ENCODE assay signal across 19 mouse cellular contexts in the genomic region with DNA sequence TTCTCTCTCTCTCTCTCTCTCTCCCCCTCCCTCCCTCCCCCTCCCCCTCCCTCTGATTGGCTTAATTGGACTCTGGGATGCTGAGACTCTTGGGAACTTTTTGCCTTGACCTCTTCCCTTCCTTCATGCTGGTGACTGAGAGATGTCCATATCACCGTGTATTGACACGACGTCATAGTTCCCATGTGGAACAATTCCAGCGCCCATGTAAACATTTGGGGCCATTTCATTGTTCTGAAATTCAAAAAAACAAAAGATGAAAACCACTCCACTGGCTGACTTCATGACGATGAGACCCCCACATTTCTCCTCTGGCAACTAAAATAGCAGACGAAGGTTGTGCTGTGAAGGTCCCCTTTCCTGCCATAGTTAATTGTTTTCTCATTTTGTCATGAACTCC.
DNase-seq lines count a peak whose midpoint lies in the region; ATAC-seq and TF ChIP-seq lines count a peak whose summit lies in the region.
"Had no signal": no experiment of that assay in that cellular context is flagged by ENCODE, and none has a peak within 500 bp of the region (broad histone marks: within the 10 kb centered on the region; RNA-seq: fewer than 3 reads in every experiment).

No protein-coding gene starts in this region.

- peak overlapping the region; percentile 58; the same call in 1 of the 2 replicates for H3K27ac ChIP-seq in heart, embryonic 13.5 days (replicated peaks)
- H3K27ac ChIP-seq in heart, embryonic 11.5 days (ENCODE audit: low read depth, low read length) = no peak overlapping the region
- H3K27ac ChIP-seq in kidney, embryonic 15.5 days = peak overlapping the region; percentile 30; the same call in 1 of the 2 replicates
- no peak overlapping the region; the same call in 1 of the 2 replicates for H3K27ac ChIP-seq in lung, postnatal 0 days (ENCODE audit: low read length)
- H3K27ac ChIP-seq: embryonic facial prominence, embryonic 12.5 days; forebrain, embryonic 12.5 days; hindbrain, embryonic 15.5 days had no signal

- H3K27me3 ChIP-seq in heart, embryonic 13.5 days (replicated peaks) = no peaks in the 10 kb centered on the region
- H3K27me3 ChIP-seq in heart, embryonic 11.5 days (ENCODE audit: control insufficient read depth, insufficient read depth, low read length) = no peaks in the 10 kb centered on the region
- no peaks in the 10 kb centered on the region for H3K27me3 ChIP-seq in kidney, embryonic 15.5 days
- H3K27me3 ChIP-seq in lung, postnatal 0 days (replicated peaks; ENCODE audit: insufficient read depth, low read length) = no peaks in the 10 kb centered on the region
- H3K27me3 ChIP-seq: CH12.LX; embryonic facial prominence, embryonic 12.5 days; forebrain, embryonic 12.5 days; hindbrain, embryonic 15.5 days; Patski had no signal

- TF ChIP-seq EP300 in lung, postnatal 0 days (IDR thresholded peaks at IDR 0.05) = no peak

- DNase-seq in kidney, postnatal 36 days = no peak
- DNase-seq in lung, postnatal 0 days (ENCODE audit: low spot score) = peak; percentile 27
- DNase-seq in lung, postnatal 14 days = no peak
- DNase-seq: adrenal gland, postnatal 14 days; cerebellum, adult 11-12 months; cerebellum, adult 9-10 months; cerebellum, postnatal 25 days; forebrain, postnatal 0 days; gastrocnemius, postnatal 14 days; heart, postnatal 36 days had no signal

- no peaks in the 10 kb centered on the region; the same call in 1 of the 2 replicates for H3K4me1 ChIP-seq in heart, embryonic 13.5 days
- no peaks in the 10 kb centered on the region; the same call in 1 of the 2 replicates for H3K4me1 ChIP-seq in heart, embryonic 11.5 days (ENCODE audit: control insufficient read depth, insufficient read depth, low read length)
- peaks cover 6% of the 10 kb centered on the region; the same call in 1 of the 2 replicates for H3K4me1 ChIP-seq in kidney, embryonic 15.5 days
- no peaks in the 10 kb centered on the region for H3K4me1 ChIP-seq in lung, postnatal 0 days (ENCODE audit: insufficient read depth, low read depth, low read length)
- H3K4me1 ChIP-seq: embryonic facial prominence, embryonic 12.5 days; hindbrain, embryonic 15.5 days had no signal

- H3K9ac ChIP-seq in heart, embryonic 13.5 days = no peak overlapping the region
- H3K9ac ChIP-seq in heart, embryonic 11.5 days (ENCODE audit: low read depth, low read length) = no peak overlapping the region
- no peak overlapping the region for H3K9ac ChIP-seq in kidney, embryonic 15.5 days
- no peak overlapping the region for H3K9ac ChIP-seq in lung, postnatal 0 days (replicated peaks; ENCODE audit: low read depth)
- H3K9ac ChIP-seq: embryonic facial prominence, embryonic 12.5 days; forebrain, embryonic 12.5 days; forebrain, postnatal 0 days; hindbrain, embryonic 15.5 days had no signal

- no peak overlapping the region for H3K4me3 ChIP-seq in heart, embryonic 13.5 days
- no peak overlapping the region for H3K4me3 ChIP-seq in heart, embryonic 11.5 days (ENCODE audit: low read depth, low read length)
- no peak overlapping the region for H3K4me3 ChIP-seq in kidney, embryonic 15.5 days (replicated peaks)
- no peak overlapping the region for H3K4me3 ChIP-seq in lung, postnatal 0 days (ENCODE audit: low read depth, low read length)
- H3K4me3 ChIP-seq: embryonic facial prominence, embryonic 12.5 days; forebrain, embryonic 12.5 days; hindbrain, embryonic 15.5 days had no signal

- no peaks in the 10 kb centered on the region for H3K36me3 ChIP-seq in heart, embryonic 13.5 days
- H3K36me3 ChIP-seq in heart, embryonic 11.5 days (ENCODE audit: control insufficient read depth, insufficient read depth, low read length) = no peaks in the 10 kb centered on the region
- no peaks in the 10 kb centered on the region for H3K36me3 ChIP-seq in kidney, embryonic 15.5 days
- H3K36me3 ChIP-seq in lung, postnatal 0 days (ENCODE audit: insufficient read depth, low read length) = no peaks in the 10 kb centered on the region
- H3K36me3 ChIP-seq: embryonic facial prominence, embryonic 12.5 days; forebrain, embryonic 12.5 days; hindbrain, embryonic 15.5 days had no signal

- no peaks in the 10 kb centered on the region for H3K9me3 ChIP-seq in heart, embryonic 13.5 days
- H3K9me3 ChIP-seq in heart, embryonic 11.5 days (replicated peaks; ENCODE audit: control insufficient read depth, low read length) = no peaks in the 10 kb centered on the region
- no peaks in the 10 kb centered on the region for H3K9me3 ChIP-seq in kidney, embryonic 15.5 days (replicated peaks)
- no peaks in the 10 kb centered on the region for H3K9me3 ChIP-seq in lung, postnatal 0 days (ENCODE audit: low read length)
- H3K9me3 ChIP-seq: embryonic facial prominence, embryonic 12.5 days; forebrain, embryonic 12.5 days; hindbrain, embryonic 15.5 days had no signal

- no peak for TF ChIP-seq CTCF in lung, postnatal 0 days (IDR thresholded peaks at IDR 0.05)

- H3K4me2 ChIP-seq in heart, embryonic 13.5 days = no peak overlapping the region
- H3K4me2 ChIP-seq in heart, embryonic 11.5 days = no peak overlapping the region
- no peak overlapping the region for H3K4me2 ChIP-seq in kidney, embryonic 15.5 days
- no peak overlapping the region for H3K4me2 ChIP-seq in lung, postnatal 0 days (replicated peaks; ENCODE audit: low read depth, low read length)
- H3K4me2 ChIP-seq: embryonic facial prominence, embryonic 12.5 days; forebrain, embryonic 12.5 days; hindbrain, embryonic 15.5 days had no signal

- WGBS in heart, embryonic 13.5 days = 68% methylated on average over 6 of the region's 6 CpGs
- 70% methylated on average over 6 of the region's 6 CpGs for WGBS in heart, embryonic 11.5 days (ENCODE audit: insufficient replicate concordance)
- 75% methylated on average over 6 of the region's 6 CpGs for WGBS in kidney, embryonic 15.5 days
- WGBS in lung, postnatal 0 days = 47% methylated on average over 6 of the region's 6 CpGs

- no peak for ATAC-seq in heart, embryonic 13.5 days (ENCODE audit: extremely low read depth, insufficient number of reproducible peaks, low FRiP score, low TSS enrichment)
- no peak for ATAC-seq in heart, embryonic 11.5 days (replicated peaks; ENCODE audit: insufficient number of reproducible peaks, low FRiP score, low TSS enrichment)
- ATAC-seq in kidney, embryonic 15.5 days (replicated peaks; ENCODE audit: low FRiP score) = no peak
- ATAC-seq in lung, postnatal 0 days = peak; percentile 32; the same call in 1 of the 2 replicates
- ATAC-seq: activated CD4-positive, CD25-positive, alpha-beta regulatory T cell, adult 4 months; forebrain, postnatal 0 days; Patski had no signal

Comparison
In these comparisons a context has a peak if more than half of its experiments do, and no peak if none do; other contexts are left out.
1. H3K27ac ChIP-seq: peak in heart, embryonic 13.5 days (single experiment) and kidney, embryonic 15.5 days (single experiment); none in heart, embryonic 11.5 days (single experiment) and lung, postnatal 0 days (single experiment).